Comparison of ENCODE assay signal across 18 mouse cellular contexts in the genomic region with DNA sequence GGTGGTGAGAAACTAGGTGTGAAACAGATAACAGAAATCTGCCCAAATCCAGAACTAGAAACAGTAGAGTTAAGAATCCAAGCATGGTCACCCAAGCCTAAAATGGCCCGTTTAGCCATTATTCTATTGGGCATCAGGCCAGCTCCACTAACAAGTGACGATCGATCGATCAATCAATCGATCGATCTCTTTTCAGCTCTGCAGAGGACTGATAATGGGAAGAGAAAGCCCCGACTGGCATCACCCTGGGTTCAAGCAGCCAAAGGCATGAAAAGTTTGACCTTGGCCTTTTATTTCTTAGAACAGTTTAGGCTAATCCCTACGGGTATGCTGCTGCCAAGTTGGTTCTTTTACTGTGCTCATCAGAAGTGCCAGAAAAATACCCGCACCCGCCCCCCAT. TPM values are rescaled to one million over a fixed set of nuclear protein-coding genes. Genes with fewer than 3 reads are reported as not detected.
"Had no signal": no experiment of that assay in that cellular context is flagged by ENCODE, and none has a peak within 500 bp of the region (broad histone marks: within the 10 kb centered on the region; RNA-seq: fewer than 3 reads in every experiment).

No protein-coding gene starts in this region.

- H3K9ac ChIP-seq: liver, embryonic 13.5 days; liver, embryonic 15.5 days; liver, postnatal 0 days; lung, embryonic 14.5 days; midbrain, embryonic 12.5 days; neural tube, embryonic 12.5 days; stomach, embryonic 15.5 days had no signal

- H3K9me3 ChIP-seq: liver, embryonic 13.5 days; liver, embryonic 15.5 days; midbrain, embryonic 12.5 days; neural tube, embryonic 12.5 days; stomach, embryonic 15.5 days had no signal

- DNase-seq: liver; liver, embryonic 13.5 days; liver, postnatal 0 days; lung, embryonic 14.5 days; lung, postnatal 14 days; midbrain, embryonic 14.5 days; right cerebral cortex, postnatal 14 days; thymus, adult 2 months; thymus, postnatal 25 days; thymus, postnatal 4 days had no signal

- H3K36me3 ChIP-seq: liver, embryonic 13.5 days; midbrain, embryonic 12.5 days; neural tube, embryonic 12.5 days; stomach, embryonic 15.5 days had no signal

- H3K27me3 ChIP-seq: midbrain, embryonic 12.5 days; neural tube, embryonic 12.5 days; stomach, embryonic 15.5 days had no signal

- H3K4me3 ChIP-seq: liver, embryonic 13.5 days; liver, embryonic 15.5 days; megakaryocyte, embryonic 14.5 days; midbrain, embryonic 12.5 days; neural tube, embryonic 12.5 days; stomach, embryonic 15.5 days had no signal

- H3K4me2 ChIP-seq: liver, embryonic 13.5 days; liver, embryonic 15.5 days; lung, embryonic 14.5 days; midbrain, embryonic 12.5 days; neural tube, embryonic 12.5 days; stomach, embryonic 15.5 days had no signal

- ATAC-seq: liver, postnatal 0 days had no signal

- H3K27ac ChIP-seq: liver, embryonic 13.5 days; liver, embryonic 15.5 days; macrophage; midbrain, embryonic 12.5 days; neural tube, embryonic 12.5 days; stomach, embryonic 15.5 days; stomach, postnatal 0 days had no signal

RNA-seq across cellular contexts. Expression of a gene that starts 4.3 kb away (rescaled TPM):
- total RNA-seq: neutrophil, adult 5-6 weeks had no signal
